Mouse (Mus musculus): ENCODE results near the gene Plxna2.

Plxna2 gene

DNA sequence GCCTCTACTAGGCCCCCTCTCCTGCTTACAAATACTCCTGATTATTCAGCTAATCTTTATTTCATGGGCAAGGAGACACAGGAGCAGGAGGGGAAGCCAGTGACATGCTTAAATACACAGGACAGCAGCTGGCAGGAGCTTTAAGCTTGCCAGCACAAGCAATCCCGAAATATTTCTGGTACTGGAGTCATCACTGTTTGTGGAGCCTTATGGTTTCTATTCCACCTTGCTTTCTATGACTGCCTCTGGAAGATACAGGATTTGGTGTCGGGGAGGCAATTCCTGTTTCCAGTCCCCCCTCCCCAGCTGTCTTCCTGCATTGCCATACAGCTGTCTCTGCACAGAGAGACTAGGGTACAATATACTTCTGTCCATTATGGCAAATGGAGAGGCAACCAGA is 4.7 kb downstream of the Plxna2 start:
- no peak for DNase-seq (ENCODE audit: low read depth, low spot score)

DNA sequence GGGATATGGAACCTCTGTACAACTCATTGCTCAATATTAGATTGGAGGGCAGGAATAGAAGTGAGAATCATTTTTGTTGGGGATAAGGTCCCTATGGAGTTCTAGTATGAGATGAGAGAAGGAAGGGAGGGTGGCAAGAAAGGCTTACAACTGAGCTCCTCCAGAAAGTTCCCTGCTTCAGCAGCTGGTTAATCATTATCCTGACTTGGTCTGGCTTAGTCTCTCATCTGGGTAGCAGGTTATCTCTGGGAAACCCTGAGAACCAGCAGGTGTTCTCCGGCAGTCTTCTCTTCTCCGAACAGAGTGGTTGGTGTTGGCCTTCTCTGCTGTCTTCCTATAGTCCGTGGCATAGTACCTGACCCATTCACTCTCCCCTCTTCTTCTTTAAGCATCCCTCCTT is 5.6 kb downstream of the Plxna2 start:
- no peak for DNase-seq (ENCODE audit: low read depth, low spot score)

DNA sequence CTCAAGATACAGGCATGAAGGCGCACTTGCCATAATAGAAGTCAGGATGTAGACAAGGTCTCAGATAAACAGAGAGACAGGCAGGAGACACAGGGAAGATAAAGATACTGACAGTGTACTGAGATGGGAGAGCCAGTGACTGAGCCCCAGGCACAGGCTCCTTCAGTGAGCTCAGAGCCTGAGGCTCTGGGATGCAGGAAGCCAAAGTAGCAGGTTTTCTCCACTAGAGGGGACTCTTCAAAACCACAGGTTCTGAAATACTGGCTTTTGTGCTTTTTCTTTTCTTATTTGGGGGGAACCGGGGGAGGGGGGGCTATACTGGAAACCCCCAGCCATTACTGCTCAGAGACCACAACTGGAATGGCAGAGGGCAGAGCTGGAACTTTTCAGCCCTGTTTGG is 6.4 kb downstream of the Plxna2 start:
- DNase-seq (ENCODE audit: low read depth, low spot score), result peak; percentile 76

DNA sequence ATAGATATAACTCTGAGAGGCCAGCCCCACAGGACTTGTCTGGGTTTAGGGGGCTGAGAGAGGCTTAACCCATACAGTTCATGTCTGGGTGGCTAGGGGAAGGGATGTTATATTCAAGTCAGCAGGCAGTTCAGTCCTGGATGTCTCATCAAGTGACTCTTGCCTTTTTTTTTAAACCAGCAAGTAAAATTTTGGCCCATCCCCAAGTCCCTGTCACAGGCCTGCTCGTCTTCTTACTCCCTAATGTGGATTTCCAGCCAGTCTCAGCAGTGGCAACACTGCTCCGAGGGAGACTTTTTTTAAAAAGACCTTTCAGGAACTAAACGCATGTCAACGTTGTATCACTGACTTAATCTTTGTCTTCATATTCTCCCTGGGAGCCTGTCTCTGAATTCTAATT is 7.0 kb downstream of the Plxna2 start:
- DNase-seq (ENCODE audit: low read depth, low spot score), result peak; percentile 73

DNA sequence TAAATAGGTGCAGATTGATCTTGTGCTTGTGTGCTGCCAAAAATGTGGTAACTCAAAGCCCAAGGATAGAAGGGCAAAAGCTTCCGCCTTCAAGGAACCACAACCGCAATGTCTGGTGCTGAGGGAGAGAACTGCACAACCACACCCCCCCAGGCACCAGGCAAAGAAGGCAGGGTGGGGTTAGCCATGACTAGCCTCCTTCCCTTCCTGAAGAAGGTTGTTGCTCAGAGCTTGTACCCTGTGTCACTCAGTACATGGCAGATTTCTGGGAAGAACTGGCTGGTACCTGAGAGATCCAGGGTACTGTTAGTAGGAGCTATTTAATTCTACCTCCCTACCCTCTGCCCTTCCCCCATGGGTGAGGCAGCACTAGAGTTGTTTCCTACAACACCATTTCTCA is 8.1 kb downstream of the Plxna2 start:
- no peak for DNase-seq (ENCODE audit: low read depth, low spot score)

DNA sequence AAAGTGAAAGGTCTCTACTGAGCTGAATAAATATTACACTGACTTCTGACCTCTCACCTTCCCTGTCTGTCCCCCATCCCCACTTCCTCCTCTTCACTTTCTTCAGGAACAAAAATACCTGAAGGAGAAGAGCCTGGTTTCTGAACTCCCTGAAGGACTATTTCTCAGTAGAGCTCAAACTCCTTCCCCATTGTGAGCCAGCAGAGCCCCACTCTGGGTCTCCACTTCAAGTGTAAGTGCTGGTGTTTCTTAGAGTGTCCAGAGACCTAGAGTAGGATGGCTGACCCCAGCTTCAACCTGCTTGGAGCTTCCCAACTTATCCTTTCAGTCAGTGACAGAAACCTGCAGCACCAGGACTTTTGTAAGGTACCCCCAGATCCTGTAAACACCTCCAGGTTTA is 9.3 kb downstream of the Plxna2 start:
- DNase-seq (ENCODE audit: low read depth, low spot score), result no peak

DNA sequence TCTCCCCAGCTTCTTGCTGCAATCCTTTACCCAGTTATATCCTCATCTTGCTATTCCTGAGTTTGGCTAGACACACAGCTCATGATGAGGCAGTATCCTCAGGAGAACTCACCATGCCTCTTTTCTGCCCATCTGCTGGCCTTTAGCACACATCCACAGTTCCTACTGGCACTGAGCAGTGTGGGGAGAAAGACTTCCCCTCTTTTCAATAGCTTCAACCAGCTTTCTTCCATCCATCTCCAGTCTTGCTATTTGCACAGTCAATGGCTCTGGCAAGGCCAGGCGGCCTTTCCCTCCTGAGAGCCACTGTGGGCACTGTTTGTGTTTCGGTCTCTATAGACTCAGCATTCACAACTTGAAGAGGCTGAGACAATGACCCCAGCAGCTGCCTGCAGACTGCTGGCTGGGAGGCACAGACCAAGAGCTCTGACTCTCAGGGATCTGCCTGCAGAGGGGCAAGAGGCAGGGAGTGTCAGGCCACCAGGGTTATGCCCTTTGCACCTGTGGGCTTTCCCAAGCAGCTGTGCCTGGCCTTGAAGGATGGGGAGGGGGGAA is 11.2 kb downstream of the Plxna2 start:
- no peak for DNase-seq (ENCODE audit: low read depth, low spot score)

DNA sequence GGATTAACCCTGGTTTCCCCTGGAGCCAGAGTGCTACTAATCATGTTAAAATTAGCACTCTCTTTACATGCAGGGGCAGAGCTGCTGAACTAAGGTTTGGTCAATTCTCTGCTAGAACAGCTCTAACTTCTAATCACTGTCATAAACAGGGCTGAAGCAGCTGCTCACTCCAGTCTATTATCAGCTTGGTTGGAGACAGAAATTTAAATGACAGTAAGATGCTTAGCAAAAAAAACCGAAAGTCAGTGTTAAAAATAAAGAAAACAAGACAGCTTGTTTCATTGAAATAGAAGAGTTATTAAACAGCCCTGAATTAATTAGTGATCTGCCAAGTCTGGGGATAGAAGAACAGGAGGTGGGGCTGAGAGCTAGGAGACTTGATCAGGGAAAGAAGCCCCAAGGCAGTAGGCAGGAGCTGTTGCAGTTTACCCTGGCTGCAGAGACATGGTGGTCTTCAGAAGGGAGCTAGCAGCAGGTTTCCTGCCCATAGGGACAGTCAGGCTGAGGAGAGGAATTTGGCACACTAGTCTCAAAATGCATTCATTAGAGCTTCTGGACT is 12.6 kb downstream of the Plxna2 start:
- no peak for DNase-seq (ENCODE audit: low read depth, low spot score)

DNA sequence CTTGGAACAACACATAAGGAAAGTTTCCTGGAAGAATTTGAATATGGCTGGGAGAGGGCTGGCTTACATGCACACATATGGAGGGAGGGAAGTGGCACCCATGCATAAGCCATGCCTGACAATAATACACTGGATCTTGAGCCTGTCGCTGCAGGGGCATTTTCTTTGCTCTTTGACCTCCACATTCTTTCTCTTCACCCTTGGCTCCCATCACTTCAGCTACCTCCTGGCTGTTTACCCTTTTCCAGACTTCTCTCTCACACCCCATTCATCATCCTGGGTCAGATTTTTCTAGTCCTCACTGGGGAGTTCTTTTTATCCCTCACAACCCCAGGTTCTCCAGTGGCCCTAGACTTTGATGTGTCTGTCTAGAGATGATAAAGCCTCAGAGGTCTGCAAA is 13.6 kb downstream of the Plxna2 start:
- no peak for DNase-seq (ENCODE audit: low read depth, low spot score)

DNA sequence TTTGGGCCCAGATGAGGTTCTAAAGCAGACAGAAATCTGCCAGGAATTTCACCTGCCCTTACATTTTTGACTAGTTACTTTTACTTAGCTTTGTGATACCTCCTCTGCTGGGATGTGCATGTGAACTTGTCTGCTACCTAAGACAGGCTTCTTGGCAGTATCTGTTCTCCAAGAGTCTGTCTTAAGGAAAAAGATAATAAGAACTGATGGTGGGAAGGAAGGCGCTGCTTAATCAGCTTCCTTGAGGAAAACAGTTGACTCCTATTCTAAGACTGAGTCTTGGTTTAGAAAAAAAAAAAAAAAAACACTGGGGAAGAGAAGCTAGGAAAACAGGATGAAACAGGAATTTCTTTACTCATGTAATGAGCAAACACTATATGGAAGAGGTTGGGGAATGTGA is 14.0 kb downstream of the Plxna2 start:
- no peak for DNase-seq (ENCODE audit: low read depth, low spot score)

DNA sequence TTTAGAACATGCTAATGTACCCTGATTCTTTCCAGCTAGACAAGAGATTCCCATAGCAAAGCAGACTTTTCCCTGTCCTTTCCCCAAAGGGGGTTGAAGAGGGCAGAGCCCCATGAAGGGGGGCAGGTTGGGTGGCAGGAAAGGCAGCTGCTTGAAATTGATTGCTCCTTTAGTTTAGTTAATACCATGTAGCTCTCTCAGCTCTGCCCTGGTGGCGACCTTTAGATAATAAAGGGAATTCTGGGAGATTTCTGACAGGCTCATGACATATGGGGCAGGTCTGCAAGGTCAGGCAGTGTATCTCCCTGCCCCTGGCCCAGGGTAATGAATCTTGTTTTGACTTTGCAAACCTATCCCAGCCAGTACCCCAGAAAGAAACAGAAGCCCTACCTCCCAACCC is 17.4 kb downstream of the Plxna2 start:
- DNase-seq (ENCODE audit: low read depth, low spot score), result no peak

DNA sequence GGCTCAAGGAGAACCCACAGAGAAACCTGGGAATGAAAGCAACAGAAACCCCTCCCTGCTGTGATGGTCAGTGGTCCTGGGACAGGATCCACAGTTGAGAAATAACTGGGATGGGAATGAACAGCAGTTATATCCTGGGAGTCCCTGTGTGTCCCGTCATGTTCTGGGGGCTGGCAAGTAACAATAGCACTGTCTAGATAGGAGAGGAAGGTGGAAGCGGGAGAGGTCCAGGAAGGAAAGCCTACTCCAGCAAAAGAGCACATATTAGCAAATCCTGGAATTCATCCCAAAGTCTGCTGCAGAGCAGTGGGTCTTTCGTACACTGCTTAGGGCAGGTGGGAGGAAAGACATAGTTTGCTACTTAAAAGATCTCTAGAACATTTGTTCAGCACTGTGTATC is 17.9 kb downstream of the Plxna2 start:
- no peak for DNase-seq (ENCODE audit: low read depth, low spot score)

DNA sequence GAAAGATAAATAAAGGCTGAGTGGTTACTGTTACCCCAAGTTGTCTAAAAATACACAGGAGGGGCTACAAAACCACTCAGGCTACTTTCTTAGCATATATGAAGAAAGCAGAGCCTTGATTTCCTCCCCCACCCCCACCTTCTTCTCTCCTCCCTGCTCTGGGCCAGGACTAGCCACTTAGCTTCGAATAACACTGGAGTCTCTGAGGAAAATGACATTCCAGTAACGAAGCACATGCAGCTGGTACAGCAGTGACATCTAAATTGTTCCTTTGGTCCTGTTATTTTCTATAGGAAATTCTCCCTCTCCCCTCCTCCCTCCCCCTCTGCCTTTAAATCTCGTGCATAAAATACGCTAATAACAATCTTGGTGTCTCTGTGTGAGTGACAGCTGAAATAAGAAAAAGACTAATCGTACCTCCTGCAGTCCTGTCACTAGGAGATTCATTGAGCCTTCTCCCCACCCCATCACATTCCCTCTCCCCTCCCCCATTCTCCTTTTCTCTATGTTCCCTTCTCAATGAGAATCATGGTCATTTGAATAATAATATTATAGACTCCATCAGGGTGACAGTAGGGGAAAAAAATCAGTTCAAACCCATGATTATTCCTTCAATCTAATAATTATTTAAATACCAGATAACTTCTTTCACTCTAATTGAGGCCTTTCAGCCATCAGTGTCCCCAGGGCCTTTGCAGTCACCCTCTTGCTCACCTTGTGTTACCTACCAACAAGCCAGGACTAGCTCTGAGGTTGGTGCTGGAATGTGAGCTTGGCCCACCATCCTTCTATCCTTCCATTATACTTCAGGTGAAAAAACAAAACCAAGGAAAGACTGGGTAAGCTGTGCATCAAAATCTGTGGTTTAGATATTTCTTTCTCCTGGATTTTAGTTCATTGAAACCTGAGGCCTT is 19.6 kb downstream of the Plxna2 start:
- DNase-seq (ENCODE audit: low read depth, low spot score), result no peak

DNA sequence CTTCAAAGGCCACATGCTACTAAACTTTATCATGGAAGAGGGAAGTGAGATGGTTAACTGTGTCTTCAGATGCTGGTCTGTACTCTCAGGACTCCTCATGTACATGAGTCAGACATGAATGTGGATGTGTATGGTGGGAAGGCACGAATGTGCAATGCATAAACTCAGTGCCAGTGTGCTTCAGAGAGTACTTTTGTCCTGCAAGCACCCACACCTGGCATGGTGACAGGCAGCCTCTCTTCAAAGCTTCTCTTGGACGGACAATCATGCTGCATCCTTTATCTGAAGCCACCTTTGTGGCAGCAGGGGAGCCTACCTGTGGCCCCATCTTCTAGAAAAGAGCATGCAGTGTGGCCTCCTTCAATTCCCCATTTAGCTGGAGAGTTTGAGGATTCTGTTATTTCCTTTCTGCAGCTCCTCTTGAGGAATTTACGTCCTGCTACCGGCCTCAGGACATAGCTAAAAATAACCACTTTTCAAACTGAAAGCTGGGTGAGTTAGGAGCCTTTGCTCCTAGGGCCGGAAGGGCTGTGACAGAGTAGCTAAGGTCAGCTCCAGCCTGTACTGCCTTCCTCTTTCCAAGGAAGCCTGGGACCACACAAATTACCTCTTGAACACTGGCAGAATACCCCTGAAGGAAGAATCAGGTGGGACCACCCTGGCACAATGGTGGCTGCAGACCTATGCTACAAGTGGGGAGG is 23.7 kb downstream of the Plxna2 start:
- no peak for DNase-seq (ENCODE audit: low read depth, low spot score)

DNA sequence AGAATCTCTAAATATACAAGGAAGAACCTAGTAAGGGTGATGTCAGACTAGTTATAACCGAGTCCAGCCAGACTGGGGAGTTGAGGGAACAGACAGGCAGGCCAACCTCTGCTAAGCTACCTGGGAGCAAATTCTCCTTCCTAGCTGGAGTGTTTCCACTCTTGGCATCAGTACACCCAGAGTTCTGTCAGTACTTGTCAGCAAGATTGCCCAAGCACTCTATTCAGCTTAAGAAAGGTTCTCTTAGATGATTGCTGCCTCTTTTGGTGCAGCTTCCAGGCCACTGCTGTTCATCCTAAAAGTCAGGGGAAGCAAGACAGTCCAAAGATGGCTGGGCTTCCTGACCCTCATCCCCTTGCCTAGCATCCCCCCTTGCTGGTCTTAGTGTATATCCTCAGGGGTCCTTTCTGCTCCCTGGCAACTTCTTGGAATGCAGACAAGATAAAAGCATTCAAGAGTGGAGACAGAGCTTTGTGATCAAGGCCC is 24.3 kb downstream of the Plxna2 start:
- no peak for DNase-seq (ENCODE audit: low read depth, low spot score)

DNA sequence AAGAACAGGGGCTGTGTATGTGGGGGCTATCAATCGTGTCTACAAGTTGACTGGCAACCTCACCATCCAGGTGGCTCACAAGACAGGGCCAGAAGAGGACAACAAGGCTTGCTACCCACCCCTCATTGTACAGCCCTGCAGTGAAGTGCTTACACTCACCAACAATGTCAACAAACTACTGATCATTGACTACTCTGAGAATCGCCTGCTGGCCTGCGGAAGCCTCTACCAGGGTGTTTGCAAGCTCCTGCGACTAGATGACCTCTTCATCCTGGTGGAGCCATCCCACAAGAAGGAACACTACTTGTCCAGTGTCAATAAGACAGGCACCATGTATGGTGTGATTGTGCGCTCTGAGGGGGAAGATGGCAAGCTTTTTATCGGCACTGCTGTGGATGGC is 25.9 kb downstream of the Plxna2 start:
- DNase-seq (ENCODE audit: low read depth, low spot score), result no peak

DNA sequence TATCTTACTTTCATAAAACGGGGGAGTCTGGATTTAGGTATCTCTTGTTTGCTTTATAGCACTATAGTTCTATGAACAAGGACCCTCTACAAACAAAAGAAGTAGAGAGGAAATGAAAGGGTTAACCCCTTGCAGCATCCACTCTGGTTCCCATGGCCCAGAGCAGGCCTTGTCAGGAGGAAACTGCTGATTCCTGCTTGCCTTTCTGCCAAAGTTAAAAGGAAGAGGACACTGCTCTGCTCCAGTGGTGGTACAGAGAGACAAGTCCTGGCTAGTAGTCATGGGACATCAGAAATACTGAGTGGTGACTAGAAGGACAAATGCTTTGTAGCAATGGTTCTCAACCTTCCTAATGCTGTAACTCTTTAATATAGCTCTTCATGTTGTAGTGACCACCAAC is 27.9 kb downstream of the Plxna2 start:
- no peak for DNase-seq (ENCODE audit: low read depth, low spot score)

DNA sequence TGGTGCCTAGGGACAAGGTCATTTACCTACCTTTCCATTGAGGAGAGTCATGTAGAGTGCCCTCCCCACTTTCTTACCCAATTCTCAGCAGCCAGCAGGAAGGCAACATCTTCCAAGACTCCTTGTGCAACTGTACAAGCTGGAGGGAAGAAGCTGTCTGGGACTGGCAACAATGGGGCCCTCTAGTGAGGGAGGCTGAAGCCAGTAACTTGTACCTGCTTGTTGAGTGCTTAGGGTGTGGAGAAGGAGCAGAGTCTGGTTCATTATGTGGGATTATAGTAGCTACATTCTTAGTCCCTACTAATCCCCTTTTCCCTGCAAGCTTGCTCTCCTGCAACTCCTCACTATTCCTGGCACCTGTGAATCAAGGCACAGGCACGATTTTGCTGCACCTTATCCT is 32.1 kb downstream of the Plxna2 start:
- DNase-seq (ENCODE audit: low read depth, low spot score), result no peak

DNA sequence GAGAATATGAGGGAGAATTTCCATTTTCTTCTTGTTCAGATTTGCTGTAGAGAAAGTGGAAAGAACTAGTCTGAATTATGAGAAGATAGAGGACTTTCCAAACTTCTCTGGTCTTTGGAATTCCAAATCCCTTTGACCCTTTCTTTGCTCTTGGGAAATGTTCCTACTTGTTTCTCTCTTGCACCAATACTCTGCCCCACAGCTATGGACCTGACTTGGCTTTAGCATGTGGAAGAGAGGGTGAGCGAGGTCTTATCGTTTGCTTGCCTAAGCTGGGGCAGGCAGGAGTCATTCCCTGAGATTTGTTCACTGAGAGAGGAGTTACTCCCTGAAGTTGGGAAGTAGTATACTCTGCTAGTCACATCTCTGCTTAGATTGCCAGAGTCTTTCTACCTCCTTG is 32.5 kb downstream of the Plxna2 start:
- no peak for DNase-seq (ENCODE audit: low read depth, low spot score)

DNA sequence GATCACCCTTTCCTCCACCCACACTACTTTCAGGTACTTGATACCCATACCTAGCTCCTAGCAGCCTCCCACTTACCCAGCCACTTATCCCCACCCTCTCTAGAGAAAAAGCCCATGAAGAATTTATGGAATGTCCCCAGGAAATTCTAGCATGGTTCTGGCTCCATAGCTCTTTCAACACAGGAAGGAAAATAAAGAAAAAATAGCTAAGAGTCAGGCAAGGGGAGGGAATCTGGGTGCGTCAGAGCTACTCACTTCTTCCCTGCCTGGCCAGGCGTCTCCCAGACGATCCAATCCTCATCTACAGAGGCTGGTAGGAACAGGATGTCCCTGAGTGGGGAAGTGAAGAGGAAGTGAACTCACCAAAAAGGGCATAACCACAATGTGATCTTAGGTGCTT is 34.0 kb downstream of the Plxna2 start:
- DNase-seq (ENCODE audit: low read depth, low spot score), result peak; percentile 53

DNA sequence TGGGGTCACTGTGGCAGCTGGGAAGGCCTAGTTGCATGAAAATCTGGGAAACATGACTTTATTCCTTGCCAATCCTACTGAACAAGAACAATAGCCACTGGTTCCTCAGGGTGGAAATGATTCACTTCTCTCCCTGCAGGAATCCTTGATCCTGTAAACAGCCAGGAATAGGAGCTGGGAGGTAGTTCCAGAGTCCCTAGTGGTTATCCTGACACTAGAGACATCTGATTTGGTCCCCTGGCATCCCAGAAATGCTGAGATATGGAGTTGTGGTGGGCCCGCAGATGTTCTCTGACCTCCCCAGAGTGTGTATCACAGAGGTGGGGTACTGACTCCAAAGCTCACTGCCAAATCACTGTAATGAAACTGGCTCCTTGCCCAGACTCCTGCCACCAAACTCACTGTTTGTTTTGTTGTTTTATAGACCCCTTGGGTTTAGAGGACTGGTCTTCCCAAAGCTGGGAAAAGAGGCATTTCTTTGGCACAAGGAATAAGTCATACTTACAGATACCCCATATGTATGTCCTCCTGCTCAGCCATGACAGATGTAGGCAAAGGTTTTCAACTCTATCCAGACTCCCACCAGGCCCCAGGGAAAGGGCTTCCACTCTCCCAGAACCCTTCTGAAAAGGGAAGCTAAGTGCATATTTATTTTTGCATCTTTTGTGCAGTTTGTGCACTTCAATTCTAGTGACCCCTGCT is 40.6 kb downstream of the Plxna2 start:
- DNase-seq (ENCODE audit: low read depth, low spot score), result peak; percentile 91
